Mouse (Mus musculus) sigmoid colon, adult 10 weeks (tissue): ENCODE results near the gene Slc25a19. TPM values are rescaled to one million over a fixed set of nuclear protein-coding genes. Genes with fewer than 3 reads are reported as not detected.

ENCODE experiments used
- polyA plus RNA-seq: library from polyadenylated mRNA; stranded (reverse); fragments of 350-450 nt; fragmentation: Illumina TruSeq; extraction: RNeasy Lipid Tissue Mini Kit (QIAGEN cat#74804); gene quantifications from one replicate; pipeline ENCODE4 v1.2.3, GENCODE M21; 2014; ENCODE audit warnings: low read depth, low replicate concordance

The Slc25a19 gene
- 3.4 TPM for polyA plus RNA-seq

DNA sequence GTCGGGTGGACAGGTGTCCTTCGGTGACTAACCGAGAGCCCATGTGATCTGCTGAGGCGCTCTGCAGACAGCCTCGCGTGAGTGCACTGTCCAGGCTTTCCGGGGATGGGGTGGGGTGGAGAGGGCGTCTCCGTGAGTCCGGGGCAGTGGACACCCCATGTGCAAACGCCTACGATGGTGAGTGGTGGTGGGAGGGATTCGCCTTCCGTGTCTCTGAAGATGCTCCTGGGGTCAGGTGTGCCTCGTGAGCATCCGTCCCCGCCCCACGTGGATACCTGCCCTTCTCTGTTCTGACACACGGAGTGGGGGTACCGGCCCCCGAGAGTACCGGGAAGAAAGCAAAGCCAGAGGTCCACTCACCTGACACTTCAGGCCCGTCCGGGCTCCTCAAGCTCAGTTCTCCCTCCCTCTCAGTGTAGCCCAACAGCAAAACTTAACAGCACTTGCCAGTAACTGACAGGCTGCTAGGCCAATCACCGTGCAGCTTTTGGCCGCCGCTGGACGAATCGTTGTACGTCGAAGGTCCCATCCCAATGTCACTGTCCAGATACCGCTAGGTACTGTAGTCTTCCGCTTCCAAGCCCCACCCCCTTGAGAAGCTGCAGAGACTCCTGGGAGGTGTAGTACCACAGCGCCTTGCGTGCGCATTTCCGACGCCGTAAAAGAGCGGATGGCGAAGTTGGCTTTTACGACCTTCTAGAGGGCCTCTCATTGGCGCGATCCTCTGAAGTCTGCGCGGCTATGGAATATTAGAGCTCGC, at the start of gene Slc25a19:
Gene Slc25a19 (minus strand): TSS at position 591 of the 760 bp plus-strand sequence.

DNA sequence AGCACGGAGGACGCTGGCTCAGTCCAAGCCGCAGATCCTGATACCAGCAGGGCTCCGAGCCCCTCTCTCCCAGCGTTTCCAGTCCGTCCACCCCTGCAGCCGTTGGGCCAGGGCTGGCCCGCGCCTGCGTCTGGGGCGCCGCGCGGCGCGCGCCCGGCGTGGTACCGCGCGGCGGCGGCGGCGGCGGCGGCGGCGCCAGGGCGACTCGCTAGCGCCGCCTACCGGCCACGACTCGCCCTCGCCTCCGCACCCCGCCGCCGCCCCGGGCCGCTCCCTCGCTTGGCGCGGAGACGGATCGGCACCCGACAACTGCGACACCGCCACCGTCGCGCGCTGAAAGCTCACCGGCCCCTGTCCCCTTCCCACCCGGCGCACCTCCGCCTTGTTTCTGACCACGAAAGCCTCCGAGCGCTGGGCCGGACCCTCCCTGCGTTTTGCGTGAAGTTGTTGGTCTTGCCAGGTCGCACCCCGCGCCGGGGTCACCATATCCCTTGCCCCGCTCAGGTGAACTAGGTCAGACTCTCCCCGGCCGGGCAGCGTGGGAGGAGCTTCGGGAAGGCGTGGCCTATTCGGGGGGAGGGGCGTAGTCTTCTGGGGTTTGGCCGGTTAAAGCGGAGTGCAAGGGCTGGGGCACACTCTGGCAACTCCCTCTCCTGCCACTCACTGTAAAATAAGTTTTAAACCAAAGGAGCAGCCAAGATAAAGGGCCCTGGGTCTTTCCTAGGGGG, 15.5 kb downstream of the Slc25a19 start, which contains the start of gene Mif4gd:
Gene Mif4gd (minus strand): TSS at position 560 of the 728 bp plus-strand sequence.

DNA sequence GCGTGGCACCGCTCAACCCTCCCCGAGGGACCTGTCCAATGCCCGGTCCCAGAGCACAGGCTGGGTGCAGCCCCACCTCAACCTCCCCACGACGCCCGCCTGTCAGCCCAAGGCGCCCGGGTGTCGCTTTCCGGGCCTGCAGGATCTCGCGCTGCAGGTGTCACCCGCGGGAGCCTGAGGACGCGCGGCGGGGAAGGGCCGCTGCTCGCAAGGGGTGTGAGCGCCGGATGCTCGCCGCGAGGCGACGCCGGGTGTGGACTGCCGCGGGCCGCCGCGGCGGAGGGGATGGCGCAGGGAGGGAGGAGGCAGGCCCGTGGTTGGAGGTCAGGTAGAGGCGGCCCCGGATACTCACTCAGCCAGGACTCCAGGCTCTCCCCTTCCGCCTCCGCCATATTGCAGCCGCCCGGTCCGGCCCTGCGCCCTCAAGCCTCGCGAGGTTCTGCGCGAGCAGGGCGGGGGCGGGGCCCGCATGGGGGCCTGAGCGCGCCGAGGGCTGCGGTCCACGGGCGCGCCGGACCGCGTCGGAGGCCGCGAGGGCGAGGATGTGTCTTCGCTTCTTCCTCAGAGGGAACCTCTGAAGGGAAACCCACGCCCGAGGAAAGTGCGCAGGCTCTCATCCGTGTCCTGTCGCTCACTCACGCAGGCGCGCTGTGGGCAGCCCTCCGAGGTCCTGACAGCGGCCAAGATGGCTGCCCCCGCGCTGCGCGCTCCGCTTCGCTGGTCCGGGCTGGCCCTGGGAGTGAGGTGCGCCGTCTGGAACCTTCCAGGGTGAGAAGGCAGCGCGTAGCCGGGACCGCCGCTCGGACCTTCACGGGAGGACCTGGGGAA, 24.4 kb downstream of the Slc25a19 start, which contains the start of the genes Mrps7 and Gga3:
Gene Mrps7 (plus strand): TSS at position 450 of the 828 bp plus-strand sequence.
Gene Gga3 (minus strand): TSS at position 576 of the 828 bp plus-strand sequence.

Other genes starting within 250 kb of the Slc25a19 start
- 0.54 TPM for gene Cdr2l, start 246.4 kb downstream of the Slc25a19 start, polyA plus RNA-seq
- gene Mrpl58, start 224.5 kb downstream of the Slc25a19 start, polyA plus RNA-seq = 12.8 TPM
- 608 TPM for gene Atp5h, start 208.3 kb downstream of the Slc25a19 start, polyA plus RNA-seq
- gene Kctd2, start 208.2 kb downstream of the Slc25a19 start, polyA plus RNA-seq = 14.4 TPM
- not detected for gene Trim80, start 187.8 kb downstream of the Slc25a19 start, polyA plus RNA-seq
- 20.9 TPM for gene Slc16a5, start 165.8 kb downstream of the Slc25a19 start, polyA plus RNA-seq
- gene Armc7, start 152.6 kb downstream of the Slc25a19 start, polyA plus RNA-seq = 1.3 TPM
- 6.7 TPM for gene Nt5c, start 136.4 kb downstream of the Slc25a19 start, polyA plus RNA-seq
- gene Jpt1, start 113.9 kb downstream of the Slc25a19 start, polyA plus RNA-seq = 69.5 TPM
- 1,343 TPM for gene Sumo2, start 92.0 kb downstream of the Slc25a19 start, polyA plus RNA-seq
- 33.1 TPM for gene Nup85, start 63.9 kb downstream of the Slc25a19 start, polyA plus RNA-seq
- gene Mrps7, start 24.4 kb downstream of the Slc25a19 start, polyA plus RNA-seq = 3.6 TPM
- 6.1 TPM for gene Gga3, start 24.2 kb downstream of the Slc25a19 start, polyA plus RNA-seq
- 24.5 TPM for gene Mif4gd, start 15.3 kb downstream of the Slc25a19 start, polyA plus RNA-seq
- 122 TPM for gene Grb2, start 80.3 kb upstream of the Slc25a19 start, polyA plus RNA-seq
- 1.4 TPM for gene Tmem94, start 137.1 kb upstream of the Slc25a19 start, polyA plus RNA-seq
- 1.3 TPM for gene Caskin2, start 185.3 kb upstream of the Slc25a19 start, polyA plus RNA-seq
- not detected for gene Tsen54, start 186.4 kb upstream of the Slc25a19 start, polyA plus RNA-seq
- 8.3 TPM for gene Llgl2, start 195.8 kb upstream of the Slc25a19 start, polyA plus RNA-seq
- gene Myo15b, start 230.1 kb upstream of the Slc25a19 start, polyA plus RNA-seq = 34.7 TPM